Mouse (Mus musculus): ENCODE measurements around the gene Cyb5r2.

- TF ChIP-seq CTCF (IDR thresholded peaks at IDR 0.05; ENCODE audit: insufficient read depth, low read depth, low read length), result no peak
- TF ChIP-seq POLR2A (IDR thresholded peaks at IDR 0.05; ENCODE audit: insufficient read depth, low read depth, low read length), result no peak
Measured at GRCm38 (mm10) chr7:107702461-107703380, 55.1 kb downstream of the Cyb5r2 start.

Measured in olfactory bulb, adult 2 months (tissue).